Mouse (Mus musculus) adrenal gland, adult 10 weeks (tissue): ENCODE data around the gene Cryba2. TPM values are rescaled to one million over a fixed set of nuclear protein-coding genes. Genes with fewer than 3 reads are reported as not detected.

ENCODE experiments used
- polyA plus RNA-seq: library from polyadenylated mRNA; stranded (reverse); fragments of 350-450 nt; fragmentation: Illumina TruSeq; extraction: RNeasy Lipid Tissue Mini Kit (QIAGEN cat#74804); gene quantifications from one replicate; pipeline ENCODE4 v1.2.3, GENCODE M21; 2014; ENCODE audit warnings: low read depth, low replicate concordance

Gene Cryba2
- polyA plus RNA-seq, result not detected

GRCm38 (mm10) chr1:74893134-74893855 is at the start of gene Cryba2:
Cryba2 (minus strand) TSS chr1:74893143.

GRCm38 (mm10) chr1:74935402-74935801 is 42.5 kb upstream of the Cryba2 start, which contains the start of gene Cfap65:
Cfap65 (minus strand) TSS chr1:74935599.

DNA sequence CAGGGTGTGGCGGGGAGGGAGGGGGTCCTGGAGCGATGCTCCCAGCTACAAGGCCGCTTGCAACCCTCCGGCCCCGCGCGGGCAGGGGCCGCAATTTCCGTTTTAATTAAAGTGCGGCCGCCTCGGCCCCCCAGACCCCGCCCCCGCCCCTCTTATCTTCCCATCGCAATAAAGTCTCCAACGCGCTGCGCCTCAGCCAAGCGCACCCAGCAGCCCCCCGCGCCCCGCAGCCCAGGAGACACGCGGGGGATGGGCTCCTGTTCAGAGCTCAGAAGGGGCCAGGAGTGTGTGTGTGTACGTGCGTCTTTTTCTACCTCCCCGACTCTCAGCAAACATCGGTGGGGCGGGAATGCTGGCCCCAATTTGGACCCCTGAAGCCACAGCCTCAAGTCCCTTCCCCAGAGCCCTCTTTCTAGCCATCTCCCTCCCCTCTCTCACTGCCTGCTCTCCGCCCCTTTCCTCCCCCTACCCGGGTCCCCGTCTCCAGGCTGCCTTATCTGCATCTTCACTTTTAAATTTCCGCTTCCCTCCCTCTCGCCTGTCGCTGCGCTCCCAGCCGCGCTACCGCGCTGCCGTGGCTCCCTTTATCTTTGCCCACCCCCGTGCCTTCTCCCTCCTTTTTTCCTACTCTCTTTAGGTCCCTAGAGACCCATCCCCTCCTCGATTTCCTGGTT is 7.4 kb downstream of the Cryba2 start, which contains the start of gene Fev:
Gene Fev, minus strand, starts transcription at position 51 of the 674 bp plus-strand sequence.

DNA sequence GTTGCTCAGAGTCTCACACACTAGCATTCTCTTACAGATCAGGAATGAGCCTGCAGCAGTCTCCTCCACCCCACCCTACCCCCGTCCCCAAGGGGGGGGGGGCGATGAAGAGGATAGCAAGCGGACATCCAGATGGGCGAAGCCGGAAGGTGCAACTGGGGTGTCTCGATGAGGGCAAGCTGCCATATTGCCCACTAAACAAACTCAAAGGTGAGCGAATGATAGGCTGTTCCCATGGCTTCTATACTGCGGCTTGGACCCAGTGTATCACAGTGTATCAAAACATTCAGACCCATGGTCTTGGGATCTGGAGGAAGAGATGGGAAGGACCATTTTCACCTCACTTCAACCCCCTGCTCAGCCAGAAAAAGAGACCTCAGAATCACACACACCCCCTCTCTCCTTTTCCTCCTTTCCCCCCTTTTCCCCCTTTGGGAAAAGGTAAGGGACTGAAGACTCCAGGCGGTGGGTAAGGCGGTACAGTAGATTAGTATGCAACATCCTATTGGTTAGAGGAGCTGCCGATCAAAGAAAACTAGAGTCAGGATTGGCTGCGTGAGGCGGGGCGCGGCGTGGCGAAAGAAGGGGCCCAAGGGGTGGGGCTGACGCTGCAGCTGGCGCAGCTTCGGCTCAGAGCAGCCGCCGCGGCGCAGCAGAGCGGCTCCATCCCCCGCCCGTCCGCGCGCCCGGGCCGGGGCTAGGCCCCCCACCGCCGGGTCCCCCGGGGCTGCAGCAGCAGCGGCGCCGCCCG is 38.5 kb downstream of the Cryba2 start, which contains the start of gene Cdk5r2:
Gene Cdk5r2, plus strand, starts transcription at position 629 of the 751 bp plus-strand sequence.

Other genes with a start within 250 kb of the Cryba2 start
- gene Ttll4, start 231.4 kb downstream of the Cryba2 start, polyA plus RNA-seq, result 17.4 TPM
- gene Cyp27a1, start 179.6 kb downstream of the Cryba2 start, polyA plus RNA-seq, result 1.8 TPM
- gene Prkag3, start 143.9 kb downstream of the Cryba2 start, polyA plus RNA-seq, result 0.41 TPM
- gene Wnt6, start 121.3 kb downstream of the Cryba2 start, polyA plus RNA-seq, result 0.93 TPM
- gene Wnt10a, start 101.6 kb downstream of the Cryba2 start, polyA plus RNA-seq, result not detected
- 0.41 TPM for gene Cdk5r2, start 38.2 kb downstream of the Cryba2 start, polyA plus RNA-seq
- gene Fev, start 7.7 kb downstream of the Cryba2 start, polyA plus RNA-seq, result 0.52 TPM
- gene Cfap65, start 42.5 kb upstream of the Cryba2 start, polyA plus RNA-seq, result not detected
- gene Ihh, start 58.5 kb upstream of the Cryba2 start, polyA plus RNA-seq, result not detected
- gene Nhej1, start 232.1 kb upstream of the Cryba2 start, polyA plus RNA-seq, result 1.6 TPM
- gene Slc23a3, start 240.7 kb upstream of the Cryba2 start, polyA plus RNA-seq, result not detected
- 7.9 TPM for gene Cnppd1, start 249.6 kb upstream of the Cryba2 start, polyA plus RNA-seq
- 10.9 TPM for gene Retreg2, start 249.6 kb upstream of the Cryba2 start, polyA plus RNA-seq